Mouse (Mus musculus): ENCODE measurements at regions not wholly inside any gene's neighbourhood (a gene's known extent, or its start where the extent isn't known, plus 50 kb on each side); places are given as distances from the start of the nearest gene placed in this dataset.

DNA sequence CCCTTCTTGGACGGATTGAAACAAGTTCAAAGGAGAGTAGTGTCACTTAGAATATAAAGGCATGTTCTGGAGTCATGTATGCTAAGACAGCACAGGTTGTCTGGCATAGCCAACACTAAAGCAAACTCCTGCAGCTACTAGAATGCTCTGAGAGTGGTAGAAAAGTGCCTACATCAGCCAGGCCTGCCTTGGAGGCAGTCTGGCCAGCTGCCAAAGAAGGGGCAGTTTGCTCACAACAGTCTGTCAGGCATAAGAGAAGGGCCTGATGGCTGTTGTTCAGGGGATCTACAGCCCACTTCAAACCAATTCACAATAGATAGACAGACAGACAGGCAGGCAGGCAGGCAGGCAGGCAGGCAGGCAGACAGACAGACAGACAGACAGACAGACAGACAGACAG lies 136.5 kb upstream of the Dap start:
- no peaks in the 10 kb centered on the region for H3K27me3 ChIP-seq (replicated peaks; ENCODE audit: control insufficient read depth, insufficient read depth, low read length)
- no peaks in the 10 kb centered on the region for H3K9me3 ChIP-seq (ENCODE audit: control insufficient read depth)
- ATAC-seq = no peak
- no peak for TF ChIP-seq CTCF (IDR thresholded peaks at IDR 0.05; ENCODE audit: low read depth)
- H3K27ac ChIP-seq (ENCODE audit: low read depth, low read length) = no peak overlapping the region
- H3K36me3 ChIP-seq (ENCODE audit: control insufficient read depth, insufficient read depth) = no peaks in the 10 kb centered on the region
- no peak overlapping the region for H3K4me2 ChIP-seq (replicated peaks; ENCODE audit: low read depth)
- H3K4me3 ChIP-seq (ENCODE audit: low read depth, low read length) = no peak overlapping the region
- no peaks in the 10 kb centered on the region for H3K4me1 ChIP-seq (replicated peaks; ENCODE audit: control insufficient read depth, insufficient read depth, low read length)
- 89% methylated on average over 1 of the region's 1 CpGs for WGBS
- H3K9ac ChIP-seq (ENCODE audit: low read depth, low read length) = no peak overlapping the region

DNA sequence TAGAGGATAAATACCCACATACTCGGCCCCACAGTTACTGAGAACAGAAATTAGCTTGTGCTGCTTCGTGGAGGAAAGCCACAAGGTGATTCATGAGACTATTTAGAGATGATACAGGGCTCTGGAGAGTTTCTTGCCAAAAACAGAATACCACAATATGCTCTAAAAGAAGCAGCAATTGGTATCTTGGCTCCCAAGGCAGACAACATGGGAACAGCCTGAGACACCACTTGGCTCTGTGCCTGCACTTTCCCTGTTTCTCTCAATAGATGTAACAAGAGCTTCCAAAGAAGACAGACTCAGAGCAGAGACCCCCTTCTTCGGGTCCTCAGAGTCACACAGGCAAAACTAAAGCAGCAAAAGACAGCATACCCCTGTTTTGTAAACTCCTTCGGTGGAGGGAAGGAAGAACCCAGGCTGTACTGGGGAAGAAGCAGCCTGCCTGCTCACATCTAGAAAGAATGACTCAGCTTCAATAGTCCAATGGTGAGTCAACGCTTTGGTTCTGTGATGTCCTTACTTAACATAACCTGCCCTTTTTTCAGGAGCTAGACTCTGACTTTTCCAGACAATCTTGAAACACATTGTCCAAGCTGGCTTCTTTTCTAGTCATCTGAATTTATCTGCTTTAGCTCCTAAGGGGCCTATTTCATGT lies 132.1 kb upstream of the Dap start:
- Histone ChIP-seq H3K9ac (ENCODE audit: low read depth, low read length) (no peak overlapping the region), H3K9me3 (ENCODE audit: control insufficient read depth) (no peaks in the 10 kb centered on the region), H3K27me3 (replicated peaks; ENCODE audit: control insufficient read depth, insufficient read depth, low read length) (no peaks in the 10 kb centered on the region), H3K36me3 (ENCODE audit: control insufficient read depth, insufficient read depth) (no peaks in the 10 kb centered on the region), H3K4me3 (ENCODE audit: low read depth, low read length) (no peak overlapping the region), H3K4me2 (replicated peaks; ENCODE audit: low read depth) (no peak overlapping the region), H3K4me1 (replicated peaks; ENCODE audit: control insufficient read depth, insufficient read depth, low read length) (no peaks in the 10 kb centered on the region), H3K27ac (ENCODE audit: low read depth, low read length) (no peak overlapping the region)
- no peak for ATAC-seq
- TF ChIP-seq CTCF (IDR thresholded peaks at IDR 0.05; ENCODE audit: low read depth) = no peak
- WGBS = 63% methylated on average over 5 of the region's 5 CpGs

DNA sequence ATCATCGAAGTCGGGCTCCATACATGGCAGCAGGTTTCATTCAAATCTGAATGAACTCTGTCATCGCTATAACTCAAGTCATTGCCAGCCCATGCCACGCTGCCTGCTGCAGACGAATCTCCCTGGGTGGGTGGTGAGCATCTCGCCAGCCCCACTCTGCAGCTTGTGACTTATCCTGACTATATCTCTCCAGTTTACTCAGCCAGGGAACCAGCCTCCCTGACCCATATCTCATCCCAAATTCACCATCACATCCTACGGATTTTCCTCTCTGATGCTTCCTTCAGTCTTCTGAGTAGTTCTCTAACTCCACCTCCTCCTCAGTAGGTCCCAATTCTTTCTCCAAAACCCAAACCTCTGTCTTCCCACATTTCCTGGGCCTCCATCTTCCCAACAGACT lies 127.9 kb upstream of the Dap start:
- ATAC-seq = no peak
- Histone ChIP-seq H3K27me3 (replicated peaks; ENCODE audit: control insufficient read depth, insufficient read depth, low read length) (no peaks in the 10 kb centered on the region), H3K9ac (ENCODE audit: low read depth, low read length) (no peak overlapping the region)

DNA sequence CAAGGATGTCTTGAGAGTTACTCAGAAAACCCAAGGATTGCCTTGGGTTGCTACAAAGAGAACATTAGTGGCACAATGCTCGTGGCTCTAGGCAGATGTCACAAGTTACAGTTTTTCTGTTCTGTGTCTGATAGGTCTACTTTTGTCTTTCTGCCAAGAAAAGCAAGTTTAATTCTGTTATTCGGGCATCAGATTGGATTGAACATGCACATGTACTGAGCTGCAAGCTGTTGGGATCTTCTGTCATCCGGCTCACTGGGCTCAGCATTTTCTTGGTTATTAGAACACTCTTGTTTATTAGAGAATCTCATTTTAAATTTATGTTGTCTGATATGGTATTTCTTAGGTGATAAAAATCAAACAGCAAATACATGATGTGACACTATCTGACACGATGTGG lies 126.8 kb upstream of the Dap start:
- no peak overlapping the region for H3K4me2 ChIP-seq (replicated peaks; ENCODE audit: low read depth)
- H3K27me3 ChIP-seq (replicated peaks; ENCODE audit: control insufficient read depth, insufficient read depth, low read length) = no peaks in the 10 kb centered on the region
- no peak for TF ChIP-seq CTCF (IDR thresholded peaks at IDR 0.05; ENCODE audit: low read depth)
- no peak overlapping the region for H3K27ac ChIP-seq (ENCODE audit: low read depth, low read length)
- H3K36me3 ChIP-seq (ENCODE audit: control insufficient read depth, insufficient read depth) = no peaks in the 10 kb centered on the region
- H3K4me1 ChIP-seq (replicated peaks; ENCODE audit: control insufficient read depth, insufficient read depth, low read length) = no peaks in the 10 kb centered on the region
- ATAC-seq = no peak
- no peak overlapping the region for H3K4me3 ChIP-seq (ENCODE audit: low read depth, low read length)
- H3K9ac ChIP-seq (ENCODE audit: low read depth, low read length) = no peak overlapping the region
- no peaks in the 10 kb centered on the region for H3K9me3 ChIP-seq (ENCODE audit: control insufficient read depth)
- WGBS = 76% methylated on average over 4 of the region's 4 CpGs

More for the DNA sequence above, 127.9 kb upstream of the Dap start:
- no peaks in the 10 kb centered on the region for H3K9me3 ChIP-seq (ENCODE audit: control insufficient read depth)
- H3K4me1 ChIP-seq (replicated peaks; ENCODE audit: control insufficient read depth, insufficient read depth, low read length) = no peaks in the 10 kb centered on the region
- TF ChIP-seq CTCF (IDR thresholded peaks at IDR 0.05; ENCODE audit: low read depth) = no peak
- WGBS = 89% methylated on average over 7 of the region's 7 CpGs
- no peaks in the 10 kb centered on the region for H3K36me3 ChIP-seq (ENCODE audit: control insufficient read depth, insufficient read depth)
- no peak overlapping the region for H3K4me3 ChIP-seq (ENCODE audit: low read depth, low read length)
- H3K27ac ChIP-seq (ENCODE audit: low read depth, low read length) = no peak overlapping the region
- H3K4me2 ChIP-seq (replicated peaks; ENCODE audit: low read depth) = no peak overlapping the region

DNA sequence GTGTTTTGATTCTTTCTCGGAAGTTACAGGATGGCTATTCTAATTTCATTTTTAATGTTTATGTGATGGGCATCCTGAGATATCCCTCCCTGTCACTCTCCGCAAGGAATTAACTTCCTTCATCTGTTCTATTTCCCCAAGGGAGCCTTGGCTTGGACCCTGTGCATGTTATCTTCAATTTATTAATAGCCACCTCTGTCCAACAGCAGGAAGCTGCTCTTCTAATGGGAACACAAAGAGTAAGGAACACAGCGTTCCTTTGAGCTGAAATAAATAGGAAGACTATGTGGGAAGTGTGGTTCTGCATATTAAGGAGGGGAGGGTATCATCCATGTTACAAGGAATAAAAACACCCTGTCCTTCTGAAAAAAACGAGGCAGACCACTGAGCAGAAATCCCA lies 119.4 kb upstream of the Dap start:
- no peak for TF ChIP-seq CTCF (IDR thresholded peaks at IDR 0.05; ENCODE audit: low read depth)
- H3K4me3 ChIP-seq (ENCODE audit: low read depth, low read length) = no peak overlapping the region
- no peak overlapping the region for H3K4me2 ChIP-seq (replicated peaks; ENCODE audit: low read depth)
- no peaks in the 10 kb centered on the region for H3K36me3 ChIP-seq (ENCODE audit: control insufficient read depth, insufficient read depth)
- no peak overlapping the region for H3K9ac ChIP-seq (ENCODE audit: low read depth, low read length)
- no peaks in the 10 kb centered on the region for H3K4me1 ChIP-seq (replicated peaks; ENCODE audit: control insufficient read depth, insufficient read depth, low read length)
- ATAC-seq = no peak
- no peaks in the 10 kb centered on the region for H3K9me3 ChIP-seq (ENCODE audit: control insufficient read depth)
- no peak overlapping the region for H3K27ac ChIP-seq (ENCODE audit: low read depth, low read length)
- 73% methylated on average over 4 of the region's 4 CpGs for WGBS
- no peaks in the 10 kb centered on the region for H3K27me3 ChIP-seq (replicated peaks; ENCODE audit: control insufficient read depth, insufficient read depth, low read length)

DNA sequence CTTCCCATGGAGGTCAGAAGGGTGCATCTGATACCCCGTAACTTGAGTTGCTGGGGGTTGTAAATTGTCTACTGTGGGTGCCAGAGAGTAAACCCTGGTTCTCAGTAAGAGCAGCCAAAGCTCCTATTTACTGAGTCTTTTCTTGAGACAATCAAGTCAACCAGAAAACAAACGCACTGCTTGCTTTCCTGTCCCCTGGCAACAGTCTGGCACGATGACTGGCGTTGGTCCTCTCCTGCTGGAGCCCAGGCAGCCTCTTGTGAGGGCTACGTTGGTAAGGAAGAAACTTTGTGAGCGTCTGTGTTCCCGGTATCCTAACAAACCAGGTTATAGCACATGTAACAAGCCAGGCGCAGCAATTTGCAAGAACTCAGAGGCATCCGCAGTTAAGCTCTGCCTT lies 117.2 kb upstream of the Dap start:
- Histone ChIP-seq H3K4me1 (replicated peaks; ENCODE audit: control insufficient read depth, insufficient read depth, low read length) (no peaks in the 10 kb centered on the region), H3K4me3 (ENCODE audit: low read depth, low read length) (no peak overlapping the region), H3K27me3 (replicated peaks; ENCODE audit: control insufficient read depth, insufficient read depth, low read length) (no peaks in the 10 kb centered on the region), H3K27ac (ENCODE audit: low read depth, low read length) (no peak overlapping the region), H3K9me3 (ENCODE audit: control insufficient read depth) (no peaks in the 10 kb centered on the region), H3K4me2 (replicated peaks; ENCODE audit: low read depth) (no peak overlapping the region), H3K36me3 (ENCODE audit: control insufficient read depth, insufficient read depth) (no peaks in the 10 kb centered on the region), H3K9ac (ENCODE audit: low read depth, low read length) (no peak overlapping the region)
- no peak for TF ChIP-seq CTCF (IDR thresholded peaks at IDR 0.05; ENCODE audit: low read depth)
- 59% methylated on average over 9 of the region's 9 CpGs for WGBS
- no peak for ATAC-seq

DNA sequence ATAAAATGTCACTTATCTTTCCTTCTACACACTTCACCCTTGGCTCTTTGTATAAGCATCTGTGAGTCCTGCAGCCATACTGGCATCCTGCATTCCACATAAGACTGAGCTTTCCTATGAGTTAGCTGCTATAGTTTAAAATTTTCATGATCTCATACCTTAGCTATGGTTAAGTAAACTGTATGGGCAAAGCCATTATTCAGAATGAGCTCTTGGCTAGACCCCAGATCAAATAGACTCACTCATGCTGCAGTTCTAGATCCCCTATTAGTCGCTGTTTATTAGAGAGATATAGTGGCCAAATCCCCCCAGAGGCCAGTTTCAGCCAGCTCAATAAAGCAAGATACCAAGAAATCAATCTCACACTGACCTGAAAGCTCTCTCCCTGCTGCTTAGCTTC lies 110.9 kb upstream of the Dap start:
- no peak for TF ChIP-seq CTCF (IDR thresholded peaks at IDR 0.05; ENCODE audit: low read depth)
- Histone ChIP-seq H3K9ac (ENCODE audit: low read depth, low read length) (no peak overlapping the region), H3K36me3 (ENCODE audit: control insufficient read depth, insufficient read depth) (no peaks in the 10 kb centered on the region), H3K27me3 (replicated peaks; ENCODE audit: control insufficient read depth, insufficient read depth, low read length) (no peaks in the 10 kb centered on the region), H3K9me3 (ENCODE audit: control insufficient read depth) (no peaks in the 10 kb centered on the region), H3K4me3 (ENCODE audit: low read depth, low read length) (no peak overlapping the region), H3K4me2 (replicated peaks; ENCODE audit: low read depth) (no peak overlapping the region), H3K27ac (ENCODE audit: low read depth, low read length) (no peak overlapping the region), H3K4me1 (replicated peaks; ENCODE audit: control insufficient read depth, insufficient read depth, low read length) (no peaks in the 10 kb centered on the region)
- ATAC-seq = no peak
- WGBS = 53% methylated on average over 1 of the region's 1 CpGs
